Mouse (Mus musculus) lung, postnatal 0 days (tissue): Measurements from ENCODE around the gene Adgrg5. TPM values are rescaled to one million over a fixed set of nuclear protein-coding genes. Genes with fewer than 3 reads are reported as not detected.

Experiments used
- ATAC-seq: fragments of 200-750 bp; cut with Nextera tagmentation; 2 replicates; pipeline ENCODE4 v1.8.0; 2017; ENCODE audit warnings: moderate library complexity
- DNase-seq: peaks from one replicate; pipeline ENCODE4 v3.0.0-alpha.2; 2016; ENCODE audit warnings: low spot score
- H3K27ac ChIP-seq: fragments of 300-500 bp; sonication (generic); 2 replicates; pipeline ENCODE4 v1.5.1; 2014; ENCODE audit warnings: antibody characterized with exemption, mild to moderate bottlenecking, low read length, mixed read lengths
- H3K27me3 ChIP-seq: fragments of 300-500 bp; sonication (generic); replicated peaks from 2 replicates; pipeline ENCODE4 v1.6.1; 2014; ENCODE audit warnings: low read length, mixed read lengths; ENCODE audit not compliant: insufficient read depth
- H3K36me3 ChIP-seq: fragments of 300-500 bp; sonication (generic); 2 replicates; pipeline ENCODE4 v1.6.1; 2014; ENCODE audit warnings: low read length, mixed read lengths; ENCODE audit not compliant: insufficient read depth
- H3K4me1 ChIP-seq: fragments of 300-500 bp; sonication (generic); 2 replicates; pipeline ENCODE4 v1.6.1; 2014; ENCODE audit warnings: antibody characterized with exemption, low read depth, low read length, mixed read lengths; ENCODE audit not compliant: insufficient read depth
- H3K4me2 ChIP-seq: fragments of 300-500 bp; sonication (generic); replicated peaks from 2 replicates; pipeline ENCODE4 v1.6.1; 2014; ENCODE audit warnings: low read depth, mild to moderate bottlenecking, low read length, moderate library complexity, mixed read lengths
- H3K4me3 ChIP-seq: fragments of 300-500 bp; sonication (generic); 2 replicates; pipeline ENCODE4 v1.5.1; 2014; ENCODE audit warnings: low read depth, low read length
- H3K9ac ChIP-seq: fragments of 300-500 bp; sonication (generic); replicated peaks from 2 replicates; pipeline ENCODE4 v1.6.1; 2014; ENCODE audit warnings: low read depth, mild to moderate bottlenecking
- H3K9me3 ChIP-seq: fragments of 300-500 bp; sonication (generic); 2 replicates; pipeline ENCODE4 v1.6.1; 2016; ENCODE audit warnings: low read length, mixed read lengths
- CTCF ChIP-seq: IDR thresholded peaks from 2 replicates; pipeline ENCODE4 v1.5.1; 2016; ENCODE audit warnings: antibody characterized with exemption, mild to moderate bottlenecking
- EP300 ChIP-seq: IDR thresholded peaks from 2 replicates; pipeline ENCODE4 v1.6.1; 2016; ENCODE audit warnings: antibody characterized with exemption, mild to moderate bottlenecking, control low read depth
- WGBS: fragments of 180-500 bp; shearing (Covaris S2); extraction: QIAGEN DNeasy Blood & Tissue Kit; methylation state at CpG from one replicate; pipeline ENCODE4 v1.1.7; 2014; 5-methylcytosine and 5-hydroxymethylcytosine counted together
- polyA plus RNA-seq: library from polyadenylated mRNA; unstranded; fragments of >200 nt; fragmentation: Nextera tagmentation; extraction: Ambion mirVana; gene quantifications from 2 replicates; pipeline ENCODE4 v1.2.1, GENCODE M21; 2015

The Adgrg5 gene
- polyA plus RNA-seq, 1 experiment from 2014 or later = 0.31 TPM

- no peak overlapping the region for H3K27ac ChIP-seq
- H3K36me3 ChIP-seq = no peaks in the 10 kb centered on the region
- 66% methylated on average over 4 of the region's 4 CpGs for WGBS
- H3K9me3 ChIP-seq = no peaks in the 10 kb centered on the region
- TF ChIP-seq CTCF (no peak), EP300 (no peak)
- no peaks in the 10 kb centered on the region for H3K27me3 ChIP-seq
- ATAC-seq (no peak), DNase-seq (no peak)
- H3K4me2 ChIP-seq = no peak overlapping the region
- no peaks in the 10 kb centered on the region for H3K4me1 ChIP-seq
- H3K4me3 ChIP-seq = no peak overlapping the region
- H3K9ac ChIP-seq = no peak overlapping the region
Measured at GRCm38 (mm10) chr8:94948421-94948820, 24.9 kb downstream of the Adgrg5 start.

- Histone ChIP-seq H3K4me1 (peaks cover 2% of the 10 kb centered on the region; the same call in 1 of the 2 replicates), H3K9ac (no peak overlapping the region), H3K27ac (no peak overlapping the region), H3K9me3 (no peaks in the 10 kb centered on the region), H3K36me3 (no peaks in the 10 kb centered on the region), H3K4me2 (no peak overlapping the region), H3K27me3 (no peaks in the 10 kb centered on the region), H3K4me3 (no peak overlapping the region)
- TF ChIP-seq EP300 (no peak), CTCF (peak; percentile 35; the same call in 1 of the 2 replicates)
- WGBS = 72% methylated on average over 3 of the region's 4 CpGs
- no peak for ATAC-seq
- DNase-seq = no peak
Measured at GRCm38 (mm10) chr8:94949010-94949409, 25.5 kb downstream of the Adgrg5 start.

DNA sequence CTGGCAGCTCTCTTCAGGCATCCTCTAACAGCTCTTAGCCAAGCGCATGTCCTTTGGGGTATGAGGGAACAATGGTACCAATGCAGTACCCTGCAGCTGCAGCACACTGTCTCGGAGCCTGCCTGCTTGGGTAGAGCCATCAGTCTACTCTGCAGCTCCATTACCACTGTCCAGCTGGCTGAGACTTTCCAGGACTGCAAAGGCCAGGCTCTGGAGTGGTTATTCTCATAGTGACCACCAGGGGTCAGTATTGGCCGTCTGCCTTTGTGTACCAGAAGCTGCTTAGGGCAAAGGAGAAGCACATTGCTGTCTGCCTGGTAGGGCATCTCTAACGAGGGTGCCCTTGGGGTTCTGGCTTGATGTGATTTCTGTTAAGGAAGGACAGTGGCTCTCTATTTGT is 26.6 kb downstream of the Adgrg5 start:
- Histone ChIP-seq H3K27ac (no peak overlapping the region), H3K4me3 (no peak overlapping the region), H3K27me3 (no peaks in the 10 kb centered on the region), H3K9ac (no peak overlapping the region), H3K9me3 (no peaks in the 10 kb centered on the region), H3K36me3 (no peaks in the 10 kb centered on the region), H3K4me1 (peaks cover 9% of the 10 kb centered on the region; the same call in 1 of the 2 replicates), H3K4me2 (no peak overlapping the region)
- TF ChIP-seq EP300 (no peak), CTCF (peak; percentile 98)
- DNase-seq = peak; percentile 86
- 18% methylated on average over 4 of the region's 4 CpGs for WGBS
- ATAC-seq = 0 out of 2 replicates have a peak, but pooled peaks have one; percentile 13

DNA sequence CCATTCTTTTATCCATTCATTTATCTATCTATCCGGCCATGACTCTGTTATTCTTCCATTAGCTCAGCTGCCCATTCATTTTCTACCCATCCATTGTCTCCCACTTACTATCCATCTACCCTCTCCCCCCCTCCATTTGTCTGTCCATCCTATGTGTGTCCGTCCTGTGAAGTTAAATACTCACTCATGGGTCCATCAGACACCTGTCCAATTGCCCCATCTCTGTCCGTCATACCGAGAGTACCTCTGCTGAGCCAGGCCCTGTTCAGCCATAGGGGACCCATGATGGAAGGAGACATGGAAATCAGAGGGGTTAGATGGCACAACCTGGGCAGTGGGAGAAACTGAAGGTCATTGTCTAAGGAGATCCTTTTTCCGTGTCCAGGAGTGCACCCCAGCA is 27.0 kb downstream of the Adgrg5 start:
- ATAC-seq = no peak
- no peak for DNase-seq
- no peak overlapping the region for H3K4me2 ChIP-seq
- 78% methylated on average over 5 of the region's 5 CpGs for WGBS
- H3K4me3 ChIP-seq = no peak overlapping the region
- no peaks in the 10 kb centered on the region for H3K36me3 ChIP-seq
- peaks cover 9% of the 10 kb centered on the region; the same call in 1 of the 2 replicates for H3K4me1 ChIP-seq
- no peaks in the 10 kb centered on the region for H3K9me3 ChIP-seq
- TF ChIP-seq CTCF = no peak
- no peak for TF ChIP-seq EP300
- no peak overlapping the region for H3K27ac ChIP-seq
- no peaks in the 10 kb centered on the region for H3K27me3 ChIP-seq
- no peak overlapping the region for H3K9ac ChIP-seq

DNA sequence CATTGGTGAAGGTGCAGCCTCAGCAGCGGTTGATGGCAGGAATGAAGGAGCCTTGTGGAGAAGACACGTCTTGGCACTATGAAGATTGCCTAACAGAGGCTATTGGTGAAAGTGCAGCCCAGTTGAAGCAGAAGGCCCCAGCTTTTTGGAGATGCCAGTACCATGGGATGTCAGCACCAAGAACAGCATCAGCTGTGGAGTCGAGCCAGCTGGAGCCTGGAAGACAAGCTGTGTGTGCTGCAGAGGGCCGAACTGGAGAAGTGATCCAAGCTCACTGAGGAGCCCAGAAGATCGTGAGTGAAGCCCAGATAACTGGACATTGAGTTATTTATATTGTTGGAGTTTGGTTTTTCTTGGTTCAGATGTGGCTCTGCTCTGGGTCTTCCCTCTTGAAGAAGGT is 28.6 kb downstream of the Adgrg5 start:
- ATAC-seq (no peak), DNase-seq (no peak)
- no peak overlapping the region for H3K9ac ChIP-seq
- H3K4me3 ChIP-seq = no peak overlapping the region
- H3K27ac ChIP-seq = no peak overlapping the region
- no peaks in the 10 kb centered on the region for H3K27me3 ChIP-seq
- 71% methylated on average over 5 of the region's 5 CpGs for WGBS
- no peaks in the 10 kb centered on the region for H3K9me3 ChIP-seq
- H3K36me3 ChIP-seq = no peaks in the 10 kb centered on the region
- no peak overlapping the region for H3K4me2 ChIP-seq
- TF ChIP-seq EP300 (no peak), CTCF (no peak)
- peaks cover 9% of the 10 kb centered on the region; the same call in 1 of the 2 replicates for H3K4me1 ChIP-seq

DNA sequence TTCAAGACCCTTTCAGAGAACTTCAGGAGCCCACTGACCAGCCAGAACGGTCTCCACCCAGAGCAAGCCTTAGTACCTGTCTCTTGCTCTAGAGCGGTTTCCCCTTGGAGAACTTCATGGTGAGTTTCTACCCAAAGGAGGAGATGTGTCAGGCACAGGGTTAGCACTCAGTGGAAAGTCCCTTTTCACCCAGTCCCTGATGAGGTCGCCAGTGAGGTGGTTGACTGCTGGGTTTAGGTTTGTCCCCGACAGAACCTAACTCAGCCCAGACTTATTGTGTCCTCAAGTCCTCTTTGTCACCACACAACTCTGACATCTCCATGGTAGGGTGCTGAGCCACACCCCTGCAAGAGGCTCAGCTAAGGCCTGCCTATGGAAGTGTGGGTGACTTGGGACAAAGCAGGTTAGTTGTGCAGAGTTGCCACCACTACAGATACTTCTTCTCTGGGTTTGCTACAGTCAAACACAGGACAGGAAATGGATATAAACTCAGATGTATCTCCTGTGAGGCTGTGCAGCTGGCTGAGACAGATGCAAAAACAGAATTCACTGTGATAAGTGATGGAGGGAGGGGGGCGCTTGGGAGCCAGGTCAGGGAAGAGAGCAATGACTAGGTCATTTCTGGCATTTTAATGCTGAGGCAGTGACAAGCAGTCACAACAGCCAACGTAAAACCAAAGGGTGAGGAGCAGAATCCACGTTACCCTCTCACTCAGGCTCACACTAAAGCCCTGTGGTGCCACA is 30.3 kb downstream of the Adgrg5 start:
- Histone ChIP-seq H3K27me3 (no peaks in the 10 kb centered on the region), H3K9ac (no peak overlapping the region), H3K4me3 (no peak overlapping the region), H3K36me3 (no peaks in the 10 kb centered on the region), H3K4me1 (peaks cover 9% of the 10 kb centered on the region; the same call in 1 of the 2 replicates), H3K4me2 (no peak overlapping the region), H3K9me3 (no peaks in the 10 kb centered on the region), H3K27ac (peak overlapping the region; percentile 76; the same call in 1 of the 2 replicates)
- no peak for TF ChIP-seq CTCF
- ATAC-seq (no peak), DNase-seq (no peak)
- WGBS = 50% methylated on average over 7 of the region's 7 CpGs
